Mouse (Mus musculus) cerebral cortex, adult 2 months (tissue): ENCODE measurements around the gene Cfap126.

Experiments
- WGBS: fragments of 180-500 bp; shearing (Covaris S2); methylation state at CpG from one replicate; pipeline ENCODE4 v1.1.7; 2018; 5-methylcytosine and 5-hydroxymethylcytosine counted together

Cfap126 gene

DNA sequence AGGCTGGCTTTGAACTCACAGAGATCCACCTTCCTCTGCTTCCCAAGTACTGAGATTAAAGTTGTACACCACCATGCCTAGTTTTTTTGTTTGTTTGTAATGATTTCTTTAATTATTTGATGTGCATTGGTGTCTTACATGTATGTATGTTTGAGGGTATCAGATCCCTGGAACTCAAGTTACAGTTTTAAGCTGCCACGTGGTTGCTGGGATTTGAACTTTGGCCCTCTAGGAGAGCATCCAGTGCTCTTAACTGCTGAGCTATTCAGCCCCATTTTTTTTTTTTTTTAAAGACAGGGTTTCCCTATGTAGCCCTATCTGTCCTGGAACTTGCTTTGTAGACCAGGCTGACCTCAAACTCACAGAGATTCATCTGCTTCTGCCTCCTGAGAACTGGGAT is 17.3 kb downstream of the Cfap126 start:
- WGBS = 87% methylated on average over 1 of the region's 1 CpGs

GRCm38 (mm10) chr1:171135600-171135999 is 21.9 kb downstream of the Cfap126 start:
- WGBS = 100% methylated on average over 2 of the region's 2 CpGs

DNA sequence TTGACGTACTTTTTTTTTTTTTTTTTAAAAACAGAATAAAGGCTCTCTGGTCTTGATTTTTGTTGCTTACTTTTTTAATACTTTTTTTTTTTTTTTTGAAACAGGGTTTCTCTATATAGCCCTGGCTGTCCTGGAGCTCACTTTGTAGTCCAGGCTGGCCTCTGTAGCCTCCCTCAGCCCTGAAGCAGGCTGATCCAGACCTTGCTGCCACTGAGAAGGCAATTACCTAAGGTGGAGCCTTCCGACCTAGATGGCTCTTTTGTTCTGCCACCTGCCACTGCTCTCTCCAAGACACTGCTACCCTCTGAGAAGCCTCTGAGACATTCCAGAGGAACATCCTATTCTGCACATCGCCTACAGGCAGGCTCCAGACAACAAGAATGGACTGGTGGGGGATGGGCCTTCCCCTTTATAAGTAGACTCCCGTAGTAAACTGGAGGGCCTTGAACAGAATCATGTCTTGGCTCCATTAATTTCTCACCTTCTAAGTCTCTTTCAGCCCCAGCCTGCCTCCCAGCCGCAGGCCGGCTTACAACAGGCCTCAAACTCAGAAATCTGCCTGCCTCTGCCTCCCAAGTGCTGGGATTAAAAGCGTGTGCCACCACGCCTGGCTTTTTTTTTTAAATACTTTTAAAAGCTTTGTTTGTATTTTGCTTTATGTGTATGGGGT is 23.9 kb downstream of the Cfap126 start:
- WGBS = 88% methylated on average over 8 of the region's 8 CpGs

DNA sequence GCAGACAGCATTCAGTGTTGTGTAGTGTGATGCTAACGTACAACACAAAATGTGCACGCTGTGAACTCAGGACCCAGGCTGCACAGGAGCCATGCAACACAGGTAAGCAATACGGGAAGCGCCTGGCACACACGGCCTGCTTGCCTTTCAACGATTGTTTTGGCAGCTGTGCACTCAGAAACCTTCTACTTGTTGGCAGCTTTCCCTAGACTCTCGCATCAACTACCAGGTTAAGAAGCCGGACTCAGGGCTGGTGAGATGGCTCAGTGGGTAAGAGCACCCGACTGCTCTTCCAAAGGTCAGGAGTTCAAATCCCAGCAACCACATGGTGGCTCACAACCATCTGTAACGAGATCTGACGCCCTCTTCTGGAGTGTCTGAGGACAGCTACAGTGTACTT is 29.3 kb downstream of the Cfap126 start:
- WGBS = 51% methylated on average over 11 of the region's 11 CpGs

GRCm38 (mm10) chr1:171149974-171150760 is 36.4 kb downstream of the Cfap126 start, which contains the start of the genes Sdhc and Mpz:
TSS of gene Sdhc (minus strand) at chr1:171150603.
TSS of gene Mpz (plus strand) at chr1:171150711.
- under 1% methylated on average over 34 of the region's 34 CpGs for WGBS

DNA sequence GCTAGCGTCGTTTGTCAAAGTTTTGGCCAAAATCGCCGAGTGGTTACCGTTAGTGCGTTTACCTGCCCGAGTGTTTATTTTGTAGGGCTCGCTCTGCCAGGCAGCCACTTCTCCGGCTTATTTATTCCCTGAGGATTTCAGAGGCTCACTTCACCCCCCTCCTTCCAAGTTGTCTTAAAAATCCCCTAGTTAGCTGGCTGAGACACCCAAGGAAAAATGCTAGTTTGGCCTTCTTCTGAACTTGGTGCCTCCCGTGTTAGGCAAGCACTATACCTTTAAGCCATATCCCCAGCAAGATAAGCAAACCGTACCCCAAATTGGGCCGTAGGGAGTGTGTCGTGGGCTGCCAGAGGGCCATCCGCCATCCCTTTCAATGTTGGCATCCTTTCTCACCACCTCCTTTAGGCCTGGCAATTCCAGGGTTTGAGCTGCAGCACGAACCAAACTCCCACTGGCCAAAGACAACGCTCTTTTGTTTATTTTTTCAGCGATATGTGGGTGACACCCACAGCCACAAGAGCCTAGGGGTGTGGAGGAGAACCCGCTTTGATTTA is 37.2 kb downstream of the Cfap126 start:
- 1% methylated on average over 18 of the region's 18 CpGs for WGBS

- whole genome bisulfite sequencing = 85% methylated on average over 4 of the region's 4 CpGs
Observed at GRCm38 (mm10) chr1:171151966-171152365, 38.2 kb downstream of the Cfap126 start.

DNA sequence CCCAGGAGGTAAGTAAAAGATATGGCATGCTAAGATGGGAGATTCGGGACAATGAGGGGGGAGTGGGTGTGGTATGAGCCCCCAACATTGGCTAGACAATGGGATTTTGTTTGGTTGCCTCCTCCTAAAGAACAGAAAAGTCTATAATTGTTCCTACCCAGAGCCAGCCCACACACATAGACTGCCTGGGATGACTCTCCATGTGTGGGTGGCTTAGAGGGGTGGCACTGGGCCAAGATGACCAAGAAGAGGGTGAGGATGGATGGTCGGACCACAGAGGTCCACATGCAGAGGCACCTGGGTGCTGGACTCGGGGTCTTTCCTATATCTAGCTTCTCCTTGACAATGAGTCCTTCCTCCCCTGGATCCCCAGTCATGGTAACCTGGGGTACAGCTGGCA is 42.9 kb downstream of the Cfap126 start:
- 57% methylated on average over 3 of the region's 3 CpGs for WGBS

DNA sequence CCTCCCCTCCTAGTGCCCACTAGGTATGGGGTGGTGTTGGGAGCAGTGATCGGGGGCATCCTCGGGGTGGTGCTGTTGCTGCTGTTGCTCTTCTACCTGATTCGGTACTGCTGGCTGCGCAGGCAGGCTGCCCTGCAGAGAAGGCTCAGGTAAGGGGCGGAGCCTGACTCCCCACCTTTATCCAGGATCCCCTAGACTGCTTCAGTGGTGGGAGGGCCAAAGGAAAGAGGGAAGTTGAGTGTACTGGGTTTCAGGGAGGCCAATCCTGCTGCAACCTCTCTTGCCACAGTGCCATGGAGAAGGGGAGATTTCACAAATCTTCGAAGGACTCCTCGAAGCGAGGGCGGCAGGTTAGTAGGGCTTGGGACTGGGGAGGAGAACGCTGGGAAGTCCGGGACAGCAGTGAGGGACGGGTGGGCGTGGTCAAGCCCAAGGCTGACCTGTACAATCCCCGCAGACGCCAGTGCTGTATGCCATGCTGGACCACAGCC is 45.8 kb downstream of the Cfap126 start:
- 10% methylated on average over 15 of the region's 15 CpGs for WGBS

- 97% methylated on average over 3 of the region's 3 CpGs for WGBS
Observed at GRCm38 (mm10) chr1:171162526-171162925, 48.8 kb downstream of the Cfap126 start.

GRCm38 (mm10) chr1:171164258-171164657 is 50.5 kb downstream of the Cfap126 start:
- WGBS = 49% methylated on average over 3 of the region's 3 CpGs

- WGBS = 84% methylated on average over 5 of the region's 5 CpGs
Observed at GRCm38 (mm10) chr1:171165629-171166345, 52.1 kb downstream of the Cfap126 start.

DNA sequence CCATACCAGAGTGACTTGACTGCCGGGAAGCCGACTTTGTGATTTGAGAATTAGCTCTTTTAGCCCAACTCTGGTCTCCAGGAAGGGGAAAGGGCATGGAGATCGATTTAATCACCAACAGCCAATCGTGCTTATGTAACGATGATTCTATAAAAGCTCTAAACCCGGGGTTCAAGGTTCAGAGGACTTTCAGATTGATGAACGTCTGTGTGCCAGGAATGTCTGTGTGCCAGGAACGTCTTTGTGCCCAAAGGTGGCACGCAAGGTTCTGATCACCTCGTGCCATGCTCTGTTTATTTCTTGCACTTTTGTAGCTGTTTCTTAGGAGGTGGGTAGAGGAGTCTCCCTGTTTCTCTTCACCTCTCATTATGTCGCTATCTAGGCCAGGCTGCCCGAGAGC is 55.2 kb downstream of the Cfap126 start:
- 88% methylated on average over 12 of the region's 12 CpGs for WGBS

GRCm38 (mm10) chr1:171169913-171170312 is 56.2 kb downstream of the Cfap126 start:
- 72% methylated on average over 3 of the region's 3 CpGs for WGBS

DNA sequence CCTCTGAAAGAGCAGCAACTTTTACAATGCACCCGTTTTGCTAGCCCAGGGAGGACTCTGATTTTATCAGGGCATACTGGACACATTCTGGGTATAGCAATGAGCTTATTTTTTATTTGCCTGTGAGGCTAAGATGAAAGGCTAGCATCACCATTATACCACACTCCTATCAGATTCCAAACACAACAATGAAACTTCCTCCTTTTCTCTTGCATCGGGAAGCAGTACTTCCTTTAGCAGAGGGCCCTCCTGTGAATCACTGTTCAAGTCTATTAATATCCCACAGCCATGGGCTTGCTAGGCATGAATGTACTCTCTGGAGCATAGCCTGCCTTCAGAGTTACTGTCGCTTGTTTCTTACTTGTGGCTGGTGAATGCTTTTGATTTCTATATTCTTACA is 57.4 kb downstream of the Cfap126 start:
- 34% methylated on average over 3 of the region's 3 CpGs for WGBS

- 91% methylated on average over 8 of the region's 8 CpGs for WGBS
Observed at GRCm38 (mm10) chr1:171172779-171173178, 59.1 kb downstream of the Cfap126 start.
